Mouse (Mus musculus) layer of hippocampus, postnatal 14 days (tissue): Measurements from ENCODE around the gene Lime1. TPM values are rescaled to one million over a fixed set of nuclear protein-coding genes. Genes with fewer than 3 reads are reported as not detected.
A peak's percentile ranks its signal among the peaks of the same experiment; 100 is the strongest.

Experiments
- DNase-seq, 2 experiments: peaks; one replicate each; pipeline ENCODE4 v3.0.0; 2021 to 2022; ENCODE audit warnings: low spot score in 2 of 2, mixed read lengths in 1 of 2
- total RNA-seq, 2 experiments: library from RNA; stranded (reverse); gene quantifications; 2 replicates each; pipeline ENCODE4 v1.2.3; 2021

Gene Lime1
- total RNA-seq, 2 experiments from 2014 or later = 32.1 to 32.8 TPM

- no peak for DNase-seq
These were observed 10.4 kb downstream of the Lime1 start for GRCm38 (mm10) chr2:181390136-181390870.

GRCm38 (mm10) chr2:181391022-181391421, 11.1 kb downstream of the Lime1 start:
- no peak for DNase-seq

GRCm38 (mm10) chr2:181391541-181391940, 11.7 kb downstream of the Lime1 start:
- no peak for DNase-seq

GRCm38 (mm10) chr2:181392600-181393213, 12.8 kb downstream of the Lime1 start:
- peak; percentile 85 to 92 for DNase-seq

GRCm38 (mm10) chr2:181394086-181394485, 14.2 kb downstream of the Lime1 start:
- DNase-seq = no peak

GRCm38 (mm10) chr2:181397207-181397761, 17.4 kb downstream of the Lime1 start:
- DNase-seq = no peak

GRCm38 (mm10) chr2:181401497-181401896, 21.6 kb downstream of the Lime1 start:
- DNase-seq = no peak

- DNase-seq = no peak
These were observed 23.8 kb downstream of the Lime1 start for GRCm38 (mm10) chr2:181403722-181404121.

- no peak for DNase-seq
These were observed 29.8 kb downstream of the Lime1 start for GRCm38 (mm10) chr2:181409643-181410042.

- peak; percentile 42 to 48 for DNase-seq
These were observed 31.0 kb downstream of the Lime1 start for GRCm38 (mm10) chr2:181410760-181411473.

GRCm38 (mm10) chr2:181413141-181413540, 33.3 kb downstream of the Lime1 start:
- no peak for DNase-seq

- no peak for DNase-seq
These were observed 36.1 kb downstream of the Lime1 start for GRCm38 (mm10) chr2:181415945-181416344.

GRCm38 (mm10) chr2:181419359-181419758, 39.5 kb downstream of the Lime1 start:
- no peak for DNase-seq

- peak; percentile 7 to 47 for DNase-seq
These were observed 40.5 kb downstream of the Lime1 start for GRCm38 (mm10) chr2:181420426-181420825.

- no peak for DNase-seq
These were observed 41.2 kb downstream of the Lime1 start for GRCm38 (mm10) chr2:181420903-181421638.

GRCm38 (mm10) chr2:181423834-181424233, 44.0 kb downstream of the Lime1 start:
- no peak for DNase-seq

Other genes starting within 250 kb of the Lime1 start
- 100 to 1,000 TPM; 228 to 235 TPM for gene Kcnq2, start 244.8 kb upstream of the Lime1 start, total RNA-seq
- gene Eef1a2, start 223.1 kb upstream of the Lime1 start, total RNA-seq = 100 to 1,000 TPM; 904 to 919 TPM
- 100 to 1,000 TPM; 118 to 135 TPM for gene Ppdpf, start 192.8 kb upstream of the Lime1 start, total RNA-seq
- gene Ptk6, start 177.3 kb upstream of the Lime1 start, total RNA-seq = not detected
- gene Srms, start 166.9 kb upstream of the Lime1 start, total RNA-seq = under 1 TPM; 0.14 to 0.41 TPM
- not detected for gene Fndc11, start 160.1 kb upstream of the Lime1 start, total RNA-seq
- 1 to 10 TPM; 2.1 TPM for gene Helz2, start 138.1 kb upstream of the Lime1 start, total RNA-seq
- gene Gmeb2, start 92.0 kb upstream of the Lime1 start, total RNA-seq = 10 to 100 TPM; 16.3 to 20.1 TPM
- 100 to 1,000 TPM; 793 to 798 TPM for gene Stmn3, start 65.6 kb upstream of the Lime1 start, total RNA-seq
- 10 to 100 TPM; 39.7 to 42.8 TPM for gene Rtel1, start 60.3 kb upstream of the Lime1 start, total RNA-seq
- 10 to 100 TPM; 60.3 to 65.3 TPM for gene Zgpat, start 15.2 kb upstream of the Lime1 start, total RNA-seq
- gene Arfrp1, start 14.7 kb upstream of the Lime1 start, total RNA-seq = 10 to 100 TPM; 37.0 to 37.7 TPM
- 10 to 100 TPM; 11.2 to 14.0 TPM for gene Zbtb46, start 79.3 kb downstream of the Lime1 start, total RNA-seq
- not detected for gene Abhd16b, start 113.1 kb downstream of the Lime1 start, total RNA-seq
- 10 to 100 TPM; 74.8 to 76.4 TPM for gene Tpd52l2, start 117.1 kb downstream of the Lime1 start, total RNA-seq
- 100 to 1,000 TPM; 271 to 275 TPM for gene Dnajc5, start 140.4 kb downstream of the Lime1 start, total RNA-seq
- gene Uckl1, start 204.8 kb downstream of the Lime1 start, total RNA-seq = 10 to 100 TPM; 52.0 to 53.1 TPM
- 10 to 100 TPM; 51.2 to 55.5 TPM for gene Prpf6, start 211.8 kb downstream of the Lime1 start, total RNA-seq
- gene Zfp512b, start 212.7 kb downstream of the Lime1 start, total RNA-seq = 100 to 1,000 TPM; 108 to 116 TPM
- gene Samd10, start 219.1 kb downstream of the Lime1 start, total RNA-seq = 10 to 100 TPM; 14.6 to 19.5 TPM